Mouse (Mus musculus) liver (tissue): ENCODE measurements around the gene Gm45140.

Experiments used
- DNase-seq: peaks from one replicate; pipeline ENCODE4 v3.0.0-alpha.2; 2020; ENCODE audit warnings: mixed read lengths

Gene Gm45140

DNA sequence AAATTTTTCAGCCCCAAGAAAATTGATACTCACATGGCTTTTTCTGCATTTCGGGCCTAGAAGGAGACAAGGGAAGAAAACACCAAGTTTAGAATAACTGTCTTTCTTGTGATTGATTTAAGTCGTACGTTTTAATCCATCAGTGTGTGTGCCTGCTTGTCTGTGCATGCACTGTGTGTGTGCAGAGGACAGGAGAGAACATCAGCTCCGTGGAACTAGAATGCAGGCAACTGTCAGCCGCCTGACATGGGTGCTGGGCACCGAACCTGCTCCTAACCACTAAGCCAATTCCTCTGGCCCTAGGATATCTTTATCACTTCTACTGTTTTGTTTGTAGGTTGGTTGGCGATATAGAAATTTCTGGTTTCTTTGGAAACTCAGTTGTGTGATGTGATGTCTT, at the start of gene Gm45140:
TSS of gene Gm45140 (minus strand) at position 101 of the 400 bp plus-strand sequence.
- no peak for DNase-seq

DNA sequence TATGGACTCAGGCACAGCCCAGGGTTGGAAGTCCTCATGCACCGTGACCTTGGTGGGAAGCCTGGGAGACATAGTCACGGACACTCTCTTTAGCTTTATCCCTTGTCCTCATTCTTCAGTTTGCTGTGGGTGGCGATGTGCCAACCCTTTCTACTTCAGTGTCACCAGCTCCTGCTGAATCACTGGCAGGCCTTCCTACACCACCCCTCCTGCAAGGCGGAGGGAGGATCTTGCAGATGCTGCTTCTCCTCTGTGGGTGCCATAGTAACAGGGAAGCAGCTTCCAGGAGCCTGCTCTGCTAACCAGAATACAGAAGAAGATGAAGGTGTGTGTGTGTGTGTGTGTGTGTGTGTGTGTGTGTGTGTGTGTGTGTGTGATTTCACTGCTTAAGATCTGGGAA, 47.2 kb upstream of the Gm45140 start:
- no peak for DNase-seq

DNA sequence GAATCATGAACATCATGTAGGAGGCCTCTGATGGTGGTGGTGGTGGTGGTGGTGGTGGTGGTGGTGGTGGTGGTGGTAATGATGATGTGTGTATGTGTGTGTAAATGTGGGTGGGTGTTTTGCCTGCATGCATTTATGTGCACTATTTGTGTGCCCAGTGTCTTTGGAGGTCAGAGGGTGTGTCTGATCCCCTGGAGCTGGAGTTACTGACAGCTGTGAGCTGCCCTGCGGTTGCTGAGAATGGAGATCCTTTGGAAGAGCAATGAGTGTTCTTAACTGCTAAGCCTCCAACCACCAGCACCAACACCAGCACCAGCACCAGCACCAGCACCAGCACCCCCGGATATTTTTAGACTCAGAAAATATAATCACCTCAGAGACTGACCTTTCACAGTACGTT, 46.6 kb upstream of the Gm45140 start:
- no peak for DNase-seq

DNA sequence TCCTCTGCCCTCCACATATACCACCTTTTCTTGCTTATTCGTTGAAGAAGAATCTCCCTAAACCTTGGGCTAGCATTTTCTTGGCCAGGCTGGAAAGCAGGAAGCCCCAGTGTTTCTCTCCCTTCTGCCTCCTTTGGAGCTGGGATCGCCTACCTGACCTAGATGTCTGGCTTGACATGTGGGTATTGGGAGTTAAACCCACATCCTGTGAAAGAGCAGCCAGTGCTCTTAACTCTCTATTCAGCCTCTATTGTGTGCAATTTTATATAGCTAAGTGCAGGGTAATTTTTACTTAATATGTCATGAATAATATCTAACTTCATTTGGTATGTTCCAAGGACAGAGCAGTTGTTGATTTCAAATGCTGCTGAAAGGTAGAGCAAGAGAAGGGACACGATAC, 44.0 kb upstream of the Gm45140 start:
- no peak for DNase-seq

DNA sequence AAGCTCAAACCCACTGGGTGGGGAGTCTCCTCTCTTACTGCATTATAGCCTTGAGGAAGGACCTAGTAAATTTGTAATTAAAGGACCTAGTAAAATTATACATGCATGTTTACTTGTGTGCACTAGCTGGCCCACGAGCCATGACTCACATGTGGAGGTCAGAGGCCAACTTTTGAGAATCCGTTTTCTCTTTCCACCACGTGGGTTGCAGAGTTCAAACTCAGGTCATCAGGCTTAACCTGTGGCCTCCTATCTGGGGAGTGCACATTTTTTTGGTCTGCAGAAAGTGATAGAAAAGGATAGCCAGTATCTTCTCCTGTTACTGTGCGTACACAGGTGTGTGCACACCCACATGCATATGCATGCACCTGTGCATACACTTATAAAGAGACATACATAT, 43.4 kb upstream of the Gm45140 start:
- no peak for DNase-seq

DNA sequence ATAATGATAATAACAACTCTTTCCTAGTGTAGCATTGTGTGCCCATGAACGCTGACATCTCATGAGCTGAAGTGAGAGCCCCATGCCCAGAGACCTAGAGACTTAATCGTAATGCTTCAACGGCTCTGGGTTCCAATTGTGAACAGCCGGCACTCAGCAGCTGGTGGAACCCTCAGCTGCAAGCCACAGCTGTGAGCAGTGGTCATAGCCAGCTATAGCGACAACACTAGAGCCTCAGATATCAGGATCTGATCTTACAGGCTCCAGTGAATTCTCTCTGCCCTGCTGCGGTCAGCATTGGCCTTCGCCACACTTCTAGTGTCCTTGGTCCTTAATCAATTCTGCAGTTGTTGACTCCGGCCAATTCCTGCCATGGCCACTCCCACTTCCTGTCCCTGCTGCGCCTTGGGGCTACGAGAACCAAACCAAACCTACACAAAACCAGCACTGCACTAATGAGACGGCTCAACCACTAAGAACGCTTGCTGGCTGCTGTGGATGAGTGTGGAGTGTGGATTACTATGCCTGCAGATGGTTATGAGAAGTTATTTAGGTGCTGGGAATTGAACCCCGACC, 40.6 kb upstream of the Gm45140 start:
- peak; percentile 49 for DNase-seq

DNA sequence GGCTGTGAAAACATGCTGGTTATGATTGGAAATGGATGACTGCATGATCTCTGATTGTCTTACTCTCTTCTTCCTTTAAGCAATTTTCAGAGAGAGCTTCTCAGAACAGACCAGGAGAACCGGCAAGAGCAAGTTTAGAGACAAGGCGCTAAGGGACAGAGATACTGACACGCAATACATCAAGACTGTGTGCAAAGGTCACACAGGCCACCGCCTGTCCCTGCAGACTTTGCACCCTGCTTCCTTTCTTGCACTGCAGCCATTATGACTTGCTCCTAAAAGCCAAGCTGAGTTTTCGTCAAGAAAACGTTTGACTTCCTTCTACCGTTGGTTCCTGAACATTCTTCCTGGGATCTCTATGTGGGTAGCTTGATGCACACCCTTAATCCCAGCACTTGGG, 40.0 kb upstream of the Gm45140 start:
- DNase-seq: no peak

DNA sequence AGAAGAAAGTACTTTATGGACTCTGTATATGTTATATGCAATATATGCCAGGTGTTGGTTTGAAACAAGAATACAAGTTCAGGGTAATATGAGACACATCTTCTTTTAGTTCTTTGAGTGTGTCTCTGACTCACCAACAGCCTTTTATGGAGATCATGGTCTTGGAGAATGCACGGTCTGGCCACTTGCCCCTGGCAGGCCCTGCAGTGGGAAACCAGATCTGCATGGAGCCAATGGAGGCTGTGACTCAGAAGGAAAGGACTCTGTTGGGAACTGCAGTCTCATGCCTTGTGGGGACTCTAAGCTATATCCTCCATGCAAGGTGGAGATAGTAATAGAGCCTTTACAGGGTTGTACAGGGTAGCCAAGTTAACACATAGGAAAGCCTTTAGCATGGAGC, 39.5 kb upstream of the Gm45140 start:
- DNase-seq: no peak

DNA sequence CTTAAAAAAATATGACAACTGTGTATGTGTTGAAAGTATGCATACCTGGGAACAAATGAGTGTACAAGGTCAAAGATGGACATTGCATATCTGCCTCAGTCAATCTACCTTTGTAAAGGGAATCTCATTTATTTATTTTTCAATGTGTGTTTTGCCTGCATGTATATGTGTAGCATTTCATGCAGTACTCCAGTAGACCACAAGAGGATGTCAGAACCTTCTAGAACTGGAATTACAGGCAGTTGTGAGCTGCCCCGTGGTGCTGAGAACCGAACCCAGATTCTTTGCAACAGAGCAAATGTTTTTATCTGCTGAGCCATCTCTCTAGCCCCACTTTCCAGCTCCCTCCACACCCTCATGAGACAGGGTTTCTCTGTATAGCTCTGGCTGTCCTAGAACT, 38.4 kb upstream of the Gm45140 start:
- no peak for DNase-seq

DNA sequence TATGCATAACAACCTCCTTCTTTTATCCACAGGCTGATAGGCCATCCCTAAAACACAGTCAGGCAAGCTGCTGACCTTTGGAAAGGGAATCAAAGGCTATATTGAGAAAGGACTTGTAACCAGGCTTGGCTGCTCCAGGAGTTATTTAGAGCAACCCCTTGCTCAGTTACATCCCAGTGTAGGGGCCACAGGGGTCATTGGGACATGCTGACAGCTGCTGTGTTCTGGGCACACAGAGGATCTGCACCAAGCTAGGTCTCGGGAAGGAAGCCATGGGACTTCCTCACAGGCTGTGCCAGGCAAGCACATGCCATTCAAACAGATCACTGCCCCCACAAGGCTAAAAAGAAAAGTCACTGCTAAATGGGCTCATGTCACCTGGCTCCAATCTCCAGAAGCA, 37.5 kb upstream of the Gm45140 start:
- DNase-seq: no peak

DNA sequence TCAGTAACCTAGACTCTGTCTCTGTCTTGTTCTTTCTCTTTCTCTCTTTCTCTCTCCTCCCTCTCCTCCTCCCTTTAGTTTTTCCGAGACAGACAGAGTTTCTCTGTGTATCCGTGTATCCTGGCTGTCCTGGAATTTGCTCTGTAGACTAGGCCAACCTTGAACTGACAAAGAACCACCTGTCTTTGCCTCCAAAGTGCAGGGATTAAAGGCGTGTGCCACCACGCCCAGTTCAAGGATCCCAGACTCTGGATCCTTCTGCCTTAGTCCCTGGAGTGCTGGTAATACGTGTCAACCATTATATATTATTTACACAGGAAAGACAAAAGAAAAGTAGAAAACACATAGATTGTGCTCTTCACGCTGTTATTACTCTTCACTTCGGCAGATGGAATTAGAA, 35.6 kb upstream of the Gm45140 start:
- no peak for DNase-seq

DNA sequence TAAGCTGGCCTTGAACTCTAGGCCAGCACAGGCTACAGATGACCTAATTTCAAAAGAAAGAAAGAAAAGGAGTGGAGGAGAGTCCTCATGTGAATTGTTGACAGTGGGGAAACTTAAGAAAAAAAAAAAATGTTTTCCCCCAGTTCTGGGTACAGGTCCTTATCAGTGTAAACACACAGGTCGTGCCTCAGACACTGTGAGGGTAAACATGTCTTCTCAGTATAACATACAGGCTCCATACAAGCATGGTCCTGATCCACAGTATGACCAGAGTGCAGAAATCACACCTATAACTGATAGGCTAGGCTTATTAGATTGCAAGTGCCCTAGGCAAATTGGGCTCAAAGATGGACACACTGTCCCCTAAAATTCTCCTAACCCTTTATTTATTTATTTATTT, 34.8 kb upstream of the Gm45140 start:
- no peak for DNase-seq

DNA sequence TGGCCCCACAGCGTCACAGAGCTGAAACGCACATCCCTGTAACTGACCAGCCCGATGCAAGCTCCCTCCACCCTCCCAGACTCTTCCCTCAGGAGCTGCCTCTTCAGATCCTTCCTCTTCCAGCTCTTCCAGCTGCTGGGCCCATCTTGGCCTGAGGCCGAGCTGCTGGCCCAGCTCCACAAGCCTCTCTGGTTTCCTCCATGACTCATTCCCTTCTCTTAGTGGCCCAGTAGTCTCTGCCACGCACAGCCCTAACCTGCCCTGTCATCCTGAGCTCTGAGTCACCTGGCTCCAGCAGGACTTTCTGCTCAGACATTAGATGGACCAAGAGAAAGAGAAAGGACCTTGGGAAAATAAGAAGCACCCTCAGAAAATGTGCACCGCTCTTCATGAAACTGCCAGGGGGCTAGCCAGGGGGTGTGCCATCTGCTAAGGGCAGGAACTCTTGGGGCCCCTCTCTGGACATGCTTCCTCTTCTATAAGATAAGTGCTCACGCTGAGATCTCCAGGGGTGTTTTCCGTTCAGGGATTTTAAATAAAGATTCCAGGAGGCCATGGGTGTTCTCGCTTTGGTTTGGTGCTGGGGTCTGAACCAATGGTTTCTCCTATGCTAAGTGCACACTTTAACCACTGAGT, 33.4 kb upstream of the Gm45140 start:
- DNase-seq: peak; percentile 46

DNA sequence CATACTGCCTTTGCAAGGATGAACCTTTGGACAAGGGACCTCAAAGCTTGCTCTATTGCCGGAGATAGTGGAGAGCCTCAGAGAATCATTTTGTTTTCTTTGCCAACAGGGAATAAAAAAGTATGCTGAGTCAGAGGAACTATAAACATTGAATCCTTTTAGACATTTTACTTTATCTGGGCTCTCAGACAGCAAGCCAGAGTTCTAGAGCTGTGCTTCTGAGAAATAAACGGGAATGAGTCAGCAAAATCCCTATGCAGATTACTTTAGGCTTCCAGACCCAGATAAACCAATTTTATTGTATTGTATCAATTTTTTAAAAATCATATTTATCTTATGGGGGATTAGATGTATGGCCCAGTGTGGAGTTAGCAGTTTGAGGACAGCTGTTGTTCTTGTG, 31.7 kb upstream of the Gm45140 start:
- DNase-seq: no peak

DNA sequence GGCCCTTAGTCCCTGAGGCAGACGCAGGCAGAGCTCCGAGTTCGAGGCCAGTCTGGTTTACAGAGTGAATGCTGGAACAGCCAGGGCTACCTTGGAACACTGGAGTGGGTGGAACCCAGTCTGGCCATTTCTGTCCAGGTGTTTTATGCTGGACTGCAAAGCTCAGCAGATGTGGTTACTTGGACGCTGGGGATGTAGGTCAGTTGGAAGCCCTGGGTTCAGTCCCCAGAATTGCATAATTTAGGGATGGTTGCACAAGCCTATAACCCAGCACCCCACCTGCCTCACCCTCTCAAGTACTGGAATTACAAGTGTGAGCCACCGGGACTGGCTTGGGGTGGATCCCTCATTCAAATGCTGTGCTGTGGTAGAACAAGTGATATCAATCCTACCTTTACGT, 30.6 kb upstream of the Gm45140 start:
- no peak for DNase-seq

DNA sequence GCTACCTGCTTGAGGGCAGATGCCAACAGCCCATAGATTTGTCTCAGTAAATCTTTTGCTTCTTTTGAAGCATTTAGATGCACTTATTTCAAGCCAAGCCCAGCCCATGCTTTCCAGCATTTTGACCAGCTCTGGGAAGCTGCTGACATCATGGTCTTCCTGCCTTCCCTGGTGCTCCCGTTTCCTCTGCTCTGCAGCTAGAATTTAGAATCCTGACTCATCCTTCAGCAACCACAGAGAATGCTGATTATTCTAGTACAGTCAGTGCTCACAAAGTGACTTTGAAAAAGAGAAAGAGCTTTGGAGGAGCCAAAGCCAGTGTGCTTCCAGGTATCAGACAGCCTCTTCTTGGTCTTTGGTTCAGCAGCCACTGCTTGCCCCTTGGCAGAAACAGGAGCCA, 21.5 kb upstream of the Gm45140 start:
- DNase-seq: no peak

DNA sequence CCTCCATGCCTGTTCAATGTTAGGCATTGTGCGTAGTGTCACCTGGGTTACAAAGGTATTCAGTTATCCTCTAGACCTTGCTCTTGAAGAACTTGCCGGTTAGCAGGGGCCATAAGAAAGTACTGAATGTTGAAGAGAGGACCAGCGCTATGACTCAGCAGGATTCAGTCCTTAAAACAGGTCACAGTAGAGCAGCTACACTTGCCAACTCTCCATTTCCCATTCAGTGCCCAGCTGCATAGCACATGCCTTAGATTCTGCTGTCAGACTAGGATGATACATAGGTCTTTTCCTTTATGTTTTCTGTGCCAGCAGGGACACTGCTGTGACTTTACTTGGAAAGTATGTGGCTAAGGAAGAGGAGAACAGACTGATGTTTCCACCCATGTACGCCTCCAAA, 17.9 kb upstream of the Gm45140 start:
- no peak for DNase-seq

DNA sequence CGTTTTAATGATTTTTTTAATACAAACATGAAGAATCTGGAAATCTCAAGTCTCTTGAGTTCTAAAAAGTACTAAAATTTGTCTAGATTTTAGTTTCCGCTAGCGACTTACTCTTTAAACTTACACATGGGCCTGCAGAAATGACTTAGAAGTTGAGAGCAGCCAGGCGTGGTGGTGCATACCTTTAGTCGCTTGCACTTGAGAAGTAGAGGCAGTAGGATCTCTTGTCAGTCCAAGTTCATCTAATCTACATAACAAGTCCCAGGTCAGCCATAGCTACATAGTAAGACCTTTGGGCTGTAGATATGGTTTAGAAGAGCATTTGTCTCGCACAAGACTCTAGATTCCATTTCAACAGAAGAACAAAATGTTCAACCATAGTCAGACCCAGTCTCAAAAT, 16.3 kb upstream of the Gm45140 start:
- DNase-seq: no peak

DNA sequence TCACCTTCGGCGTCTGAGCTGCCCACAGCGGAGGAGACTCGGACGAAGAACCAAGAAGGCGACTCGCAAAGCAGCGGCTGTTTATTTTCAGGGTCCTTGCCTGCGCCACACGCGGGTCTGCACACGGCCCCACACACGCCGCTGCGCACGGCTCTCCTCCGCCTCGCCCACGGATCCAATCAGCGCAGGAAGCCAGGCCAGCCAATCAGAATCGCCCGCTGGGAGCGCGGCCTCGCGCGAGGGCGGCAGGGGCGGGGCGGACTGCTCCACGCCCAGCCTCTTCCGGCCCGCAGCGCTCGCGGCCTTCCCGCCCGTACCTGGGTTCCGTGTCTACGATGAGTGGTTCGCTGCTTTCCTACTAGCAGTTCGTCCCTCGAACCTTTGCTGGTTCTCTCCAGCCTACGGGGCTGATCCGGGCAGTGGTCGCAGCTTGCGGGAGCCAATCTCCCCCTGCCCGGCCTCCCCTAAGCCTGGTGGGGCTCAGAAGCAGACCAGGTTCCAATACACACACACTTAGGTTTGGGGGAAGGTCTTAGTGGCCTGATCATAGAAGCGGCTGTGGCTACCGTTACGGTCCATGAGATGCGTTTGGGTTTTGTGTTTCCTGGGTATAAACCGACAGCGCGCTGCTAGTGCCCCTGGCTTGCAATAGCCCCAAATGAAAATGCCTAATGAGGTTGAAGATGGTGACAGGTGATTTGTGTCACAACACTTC, 15.5 kb upstream of the Gm45140 start, which contains the start of gene Cnbp:
TSS of gene Cnbp (minus strand) at position 207 of the 715 bp plus-strand sequence.
- peak; percentile 97 for DNase-seq

DNA sequence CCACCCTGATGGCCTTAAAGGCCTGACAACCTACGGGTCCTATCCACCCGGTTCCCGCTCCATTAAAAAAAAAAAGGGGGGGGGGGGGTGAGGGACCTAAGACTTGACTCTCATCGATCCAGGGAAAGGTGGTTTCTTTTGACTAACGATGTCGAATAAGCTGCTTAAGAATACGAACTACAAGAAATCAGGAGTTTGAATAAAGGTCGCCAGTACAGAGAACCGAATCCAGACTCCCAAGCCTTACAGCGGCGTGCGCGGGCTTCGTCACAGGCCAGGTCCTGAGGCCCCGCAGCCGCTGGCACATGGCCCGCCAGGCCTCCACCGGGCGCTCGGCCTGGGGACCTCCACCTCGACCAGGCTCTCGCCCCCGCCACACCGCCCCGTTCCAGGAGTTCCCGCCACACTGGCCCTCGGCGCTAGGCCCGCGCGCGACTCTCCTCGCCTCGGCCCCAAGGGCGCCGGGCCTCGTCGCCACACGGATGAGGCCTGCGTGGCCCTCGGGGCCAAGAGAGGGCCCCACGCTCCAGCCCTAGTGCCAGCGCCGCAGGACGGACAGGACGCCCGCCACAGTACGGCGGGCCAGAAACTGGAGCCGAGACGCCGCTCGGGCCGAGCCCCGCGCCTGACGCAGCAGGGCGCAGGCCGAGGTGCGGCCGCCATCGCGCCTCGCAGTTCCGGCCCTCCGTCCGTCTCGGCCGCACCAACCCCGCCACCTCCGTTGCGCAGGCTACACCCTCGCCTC, 14.7 kb upstream of the Gm45140 start:
- peak; percentile 63 for DNase-seq

DNA sequence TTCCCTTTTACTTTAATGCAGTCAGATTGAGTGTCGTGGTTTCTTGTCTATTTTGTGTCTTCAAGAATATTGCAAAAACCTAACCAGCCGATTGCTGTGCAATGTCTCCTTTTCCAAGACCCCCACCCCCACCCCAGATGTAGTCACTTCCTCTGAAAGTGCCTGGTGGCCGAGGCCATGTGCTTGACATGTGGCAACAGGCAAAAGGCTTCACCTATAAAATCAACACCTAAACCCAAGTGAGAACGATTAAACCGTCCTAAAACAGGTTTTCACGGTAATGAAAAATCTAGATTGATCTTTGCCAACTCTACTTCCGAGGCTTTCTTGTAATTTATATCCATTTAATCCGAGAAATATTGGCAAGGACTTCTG, 14.2 kb upstream of the Gm45140 start:
- peak; percentile 64 for DNase-seq

DNA sequence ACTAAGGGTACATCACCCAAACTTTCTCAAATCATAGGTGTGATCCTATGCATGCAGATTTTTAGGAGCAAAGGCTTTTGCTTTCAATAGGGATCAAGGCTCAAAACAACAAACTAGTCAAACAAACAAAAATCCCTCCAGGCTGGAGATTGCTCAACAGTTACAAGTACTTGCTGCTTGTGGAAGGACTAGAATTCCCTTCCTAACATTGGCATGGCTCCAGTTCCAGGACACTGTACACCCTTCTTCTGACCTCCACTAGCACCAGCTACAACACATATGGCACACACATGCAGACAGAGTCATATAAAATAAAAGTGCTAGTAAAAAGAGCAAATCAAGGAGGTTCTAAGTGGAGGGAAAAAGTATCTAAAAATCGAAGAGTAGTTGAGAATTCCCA, 11.2 kb upstream of the Gm45140 start:
- DNase-seq: no peak

DNA sequence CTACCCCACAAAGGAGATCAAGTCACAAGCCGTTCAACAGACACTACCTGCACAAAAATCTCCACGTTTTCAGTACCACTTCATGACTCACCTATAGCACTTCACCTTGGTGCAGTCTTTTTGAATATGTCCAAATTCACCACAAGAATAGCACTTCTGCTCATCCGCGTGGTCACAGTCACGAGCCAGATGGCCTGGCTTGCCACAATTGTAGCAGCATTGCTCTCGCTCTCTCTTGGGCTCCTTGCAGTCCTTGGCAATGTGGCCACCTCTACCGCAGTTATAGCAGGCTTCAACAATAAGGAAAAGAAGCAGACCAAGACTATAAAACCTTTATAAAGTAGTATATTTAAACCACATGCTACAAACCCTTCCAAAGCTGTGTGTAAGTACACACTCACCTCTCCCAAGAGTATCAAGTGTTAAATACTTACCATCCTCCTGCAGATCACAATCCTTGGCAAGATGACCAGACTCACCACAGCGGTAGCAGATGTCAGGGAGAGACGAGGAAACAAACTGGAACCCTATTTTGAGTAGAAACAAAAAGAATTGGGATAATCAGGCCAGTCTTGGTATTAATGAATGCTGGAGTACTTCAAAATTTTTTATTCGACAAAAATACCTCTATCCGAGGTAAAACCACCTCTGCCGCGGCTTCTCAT, 9.6 kb upstream of the Gm45140 start:
- no peak for DNase-seq
